Mouse (Mus musculus) ovary, adult 2 months (tissue): ENCODE data around the gene Zc3h18. TPM values are rescaled to one million over a fixed set of nuclear protein-coding genes. Genes with fewer than 3 reads are reported as not detected.

Source experiments
- polyA plus RNA-seq: library from polyadenylated mRNA; depleted of rRNA; stranded (reverse); fragments of >200 nt; gene quantifications from 2 replicates; pipeline ENCODE4 v1.2.3, GENCODE M21; 2012; rRNA removed

Zc3h18 gene
- polyA plus RNA-seq = 33.7 and 44.0 TPM in 2 replicates

DNA sequence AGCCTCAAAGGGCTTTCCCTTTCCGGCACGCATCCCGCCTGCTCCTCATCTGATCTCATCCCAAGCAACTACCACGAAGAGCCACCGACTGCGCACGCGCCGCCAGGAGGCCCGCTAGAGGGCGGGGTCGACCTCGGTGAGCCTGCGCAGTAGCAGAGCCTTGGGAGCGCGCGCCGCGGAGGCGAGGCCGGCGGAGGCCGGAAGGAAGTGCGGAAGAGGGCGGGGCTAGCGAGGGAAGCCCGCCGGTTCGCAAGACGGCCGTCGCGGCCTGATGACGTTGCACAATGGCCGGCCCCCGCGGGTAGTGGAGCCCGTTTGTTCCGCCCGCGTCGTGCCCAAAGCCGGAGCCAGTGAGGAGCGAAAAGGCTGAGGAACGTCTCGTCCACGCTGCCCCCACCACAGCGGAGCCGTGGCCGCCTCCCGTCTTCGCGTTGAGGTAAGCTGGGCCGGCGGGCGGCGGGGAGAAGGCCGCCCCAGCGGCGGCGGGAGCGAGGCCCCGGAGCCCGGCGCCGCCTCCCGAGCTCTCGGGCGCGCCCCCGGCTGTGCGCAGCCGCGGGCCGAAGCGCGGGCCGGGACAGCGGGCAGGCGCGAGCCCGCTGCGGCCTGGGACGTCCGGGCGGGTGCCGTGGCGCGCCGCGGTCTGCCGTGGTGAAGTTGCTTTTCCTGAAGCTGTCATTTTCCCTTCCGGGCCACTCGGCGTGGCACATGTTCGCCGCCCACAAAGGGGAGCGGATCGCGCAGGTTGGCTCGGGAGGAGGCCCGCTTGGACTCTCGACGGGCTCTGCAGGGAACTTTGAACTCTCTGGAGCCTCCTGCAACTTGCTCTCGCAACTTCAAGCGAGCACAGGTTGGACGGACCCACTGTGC is at the start of gene Zc3h18:
Gene Zc3h18 (plus strand): TSS at position 245 of the 867 bp plus-strand sequence.

DNA sequence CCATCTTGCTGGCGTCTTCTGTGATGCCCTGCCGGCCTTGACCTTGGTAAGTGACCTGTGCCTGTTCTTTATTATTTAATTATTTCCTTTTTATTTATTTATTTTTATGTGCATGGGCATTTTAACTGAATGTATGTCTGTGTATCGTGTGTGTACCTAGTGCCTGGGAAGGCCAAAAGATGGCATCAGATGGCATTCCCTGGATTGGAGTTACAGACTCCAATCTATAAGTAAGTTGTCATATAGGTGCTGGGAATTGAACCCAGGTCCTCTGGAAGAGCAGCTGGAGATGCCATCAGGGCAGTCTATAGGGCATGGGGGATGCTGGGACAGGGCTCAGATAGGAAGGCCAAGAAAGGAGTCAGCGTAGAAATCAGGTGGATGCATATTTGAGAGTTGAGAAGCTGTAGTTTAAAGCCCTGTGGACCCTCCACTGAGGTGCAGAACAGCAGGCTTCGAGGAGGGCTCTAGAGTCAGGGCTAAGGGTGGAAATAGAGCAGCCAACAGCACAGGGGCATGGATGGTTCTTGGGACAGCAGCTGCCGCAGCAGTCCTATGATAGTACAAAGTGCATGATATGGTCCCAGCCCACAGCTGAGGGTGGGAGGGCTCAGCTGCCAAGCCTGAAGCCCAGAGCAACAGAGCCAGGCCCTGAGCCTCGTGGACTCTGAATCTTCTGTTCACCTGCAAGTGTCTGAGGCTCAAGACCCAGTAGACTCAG is 15.6 kb upstream of the Zc3h18 start, which contains the start of gene Trhr2:
Gene Trhr2 (minus strand): TSS at position 51 of the 721 bp plus-strand sequence.

DNA sequence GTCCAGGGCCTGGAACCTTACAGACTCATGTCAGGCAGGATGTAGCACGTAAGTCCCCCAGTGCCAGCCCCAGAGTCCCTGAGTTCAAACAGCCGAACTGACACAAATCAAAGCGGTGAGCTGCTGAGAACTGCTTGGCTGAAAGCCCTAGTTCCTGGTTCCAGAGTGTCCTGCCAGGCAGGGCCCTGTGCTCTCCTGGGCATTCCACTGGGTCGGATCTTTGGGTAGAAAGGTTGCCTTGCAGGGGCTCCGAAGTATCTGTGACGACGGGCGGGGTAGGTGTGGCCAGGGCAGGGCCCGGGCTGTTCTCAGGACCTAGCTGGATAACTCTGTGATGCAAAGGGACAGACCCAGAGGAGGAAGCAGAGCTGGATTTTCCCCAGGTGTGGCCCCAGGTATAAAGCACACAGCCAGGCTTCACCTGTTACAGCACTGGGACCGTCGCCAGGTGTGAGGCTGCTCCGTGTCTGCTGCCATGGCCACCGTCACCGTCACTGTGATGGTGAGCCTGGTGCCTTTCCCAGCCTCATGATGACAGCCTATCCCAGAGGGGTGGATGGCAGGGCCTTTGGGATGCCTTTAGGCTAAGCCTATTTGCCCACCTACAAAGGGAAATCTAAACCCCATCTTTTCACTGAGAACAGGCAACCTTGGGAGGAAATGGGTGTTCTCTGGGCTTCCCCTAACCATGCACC is 45.1 kb downstream of the Zc3h18 start, which contains the start of gene Il17c:
Gene Il17c (plus strand): TSS at position 645 of the 695 bp plus-strand sequence.

DNA sequence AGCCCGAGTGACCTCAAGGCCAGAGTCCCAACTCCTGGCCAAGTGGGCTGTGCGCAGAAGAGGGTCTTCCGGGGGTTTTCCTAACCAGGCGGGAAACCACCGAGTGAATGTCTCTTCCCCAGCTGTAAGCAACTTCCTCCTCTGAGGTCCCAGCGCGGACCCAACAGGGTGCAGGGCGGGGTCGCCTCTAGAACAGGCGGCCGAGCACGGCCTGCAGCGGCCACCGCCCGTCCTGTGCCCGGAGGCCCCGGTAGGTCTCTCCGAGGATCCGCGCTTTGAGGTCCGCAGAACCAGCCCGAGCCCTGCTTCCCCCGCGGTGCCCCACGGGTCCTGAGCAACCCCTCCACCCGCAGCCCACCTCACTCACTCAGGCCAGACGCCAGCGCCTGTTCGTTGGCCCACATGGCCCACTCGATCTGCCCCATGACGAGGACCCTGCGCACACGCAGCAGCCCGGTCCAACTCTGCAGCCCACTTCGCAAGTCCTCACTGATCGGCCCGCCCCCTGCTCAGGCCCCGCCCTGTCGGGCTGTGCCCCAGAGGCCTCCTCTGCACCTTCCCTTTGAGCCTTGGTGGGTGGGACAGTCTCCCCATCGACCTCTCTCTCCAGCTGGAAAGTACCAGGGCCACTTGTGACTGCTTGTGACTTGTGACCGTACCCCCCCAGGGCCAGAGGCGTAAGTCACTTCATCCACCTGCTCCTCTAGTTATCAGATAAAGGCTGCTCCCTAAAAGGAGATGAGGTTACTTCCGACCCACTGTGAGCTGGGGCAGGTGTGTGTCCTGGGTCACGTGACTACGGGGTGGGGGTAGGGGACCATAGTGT is 56.2 kb downstream of the Zc3h18 start, which contains the start of gene Cyba:
Gene Cyba (minus strand): TSS at position 488 of the 826 bp plus-strand sequence.

DNA sequence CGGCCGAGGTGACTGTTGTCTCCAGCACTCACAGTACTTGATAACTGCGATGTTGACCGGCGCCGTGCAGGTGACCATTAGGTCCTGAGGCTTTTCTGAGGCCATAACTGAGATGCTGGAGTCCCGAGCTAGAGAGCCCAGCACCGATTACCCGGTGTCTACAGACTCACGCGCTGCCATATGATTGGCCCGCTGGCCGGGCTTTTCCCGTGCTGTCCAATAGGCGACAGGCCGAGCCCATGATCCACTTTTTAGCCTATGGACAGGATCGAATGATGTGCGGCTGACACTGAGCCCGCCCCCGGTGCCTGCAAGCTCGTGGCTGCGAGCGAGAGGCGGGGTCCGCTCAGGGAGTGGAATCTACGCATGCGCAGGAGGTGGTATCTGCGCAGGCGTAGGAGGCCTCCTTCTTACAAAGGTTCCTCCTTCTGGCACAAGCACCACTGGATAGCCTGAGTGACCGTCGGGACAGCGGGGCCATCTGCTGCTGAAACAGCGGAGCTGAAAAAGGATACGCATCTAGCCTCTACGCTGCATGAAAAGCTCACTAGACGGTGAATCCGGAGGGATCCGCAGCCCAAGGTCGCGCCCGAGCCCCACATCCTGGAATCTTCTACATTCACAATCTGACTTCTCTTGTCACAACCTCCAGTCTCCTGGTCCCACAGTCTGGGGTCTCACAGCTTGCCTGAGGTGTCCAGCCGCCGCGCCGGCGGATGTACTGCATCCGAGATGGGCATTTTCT is 67.0 kb downstream of the Zc3h18 start, which contains the start of gene Mvd:
Gene Mvd (minus strand): TSS at position 161 of the 745 bp plus-strand sequence.

DNA sequence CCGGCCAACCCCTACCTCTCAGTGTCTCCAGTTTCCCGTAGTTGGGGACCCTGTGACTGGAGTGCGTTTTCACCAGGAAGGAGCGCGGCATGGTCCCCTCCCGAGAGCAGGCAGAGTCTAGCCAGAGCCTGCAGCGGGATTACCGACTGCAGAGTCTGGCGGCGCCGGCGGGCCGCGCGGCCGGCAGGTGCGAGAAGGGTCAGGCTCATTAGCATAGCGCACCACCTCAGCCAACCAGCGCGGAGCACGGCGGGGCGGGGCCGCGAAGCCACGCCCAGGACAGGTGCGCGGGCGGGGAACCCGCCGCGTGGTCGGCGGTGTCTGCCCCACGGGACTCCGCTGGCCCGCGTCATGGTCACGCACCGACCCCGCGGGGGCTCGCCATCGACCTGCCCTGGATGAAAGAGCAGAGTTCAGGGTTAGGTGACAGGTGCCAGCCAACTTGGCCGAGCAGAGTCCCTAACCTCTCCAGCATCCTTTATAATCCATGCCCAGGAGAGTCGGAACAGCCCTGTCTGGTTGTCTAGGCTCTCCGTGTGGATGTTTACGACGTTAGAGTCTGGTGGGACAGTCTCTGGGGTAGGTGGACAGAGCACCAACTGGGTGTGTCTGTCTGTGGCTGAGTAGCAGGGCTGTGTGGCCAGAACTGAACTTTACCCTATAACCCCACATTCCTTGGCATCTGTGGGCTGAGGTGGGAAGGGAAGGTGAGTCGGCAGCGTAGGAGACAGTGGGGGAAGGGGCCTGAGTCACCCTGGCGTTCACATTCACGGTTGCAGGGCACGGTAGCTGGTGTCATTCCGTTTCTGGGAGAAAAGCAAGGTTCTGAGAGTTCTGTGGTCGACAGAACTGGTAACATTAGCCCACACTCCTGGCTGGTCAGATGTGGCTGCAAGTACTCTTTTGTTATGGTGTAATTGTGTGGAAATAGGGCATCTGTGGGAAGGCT is 84.4 kb downstream of the Zc3h18 start, which contains the start of gene Snai3:
Gene Snai3 (minus strand): TSS at position 210 of the 949 bp plus-strand sequence.

Other genes starting within 250 kb of the Zc3h18 start
- 49.4 and 63.9 TPM in 2 replicates for gene Zfpm1, start 94.5 kb upstream of the Zc3h18 start, polyA plus RNA-seq
- not detected in 2 replicates for gene Trhr2, start 15.9 kb upstream of the Zc3h18 start, polyA plus RNA-seq
- 1.2 and 1.3 TPM in 2 replicates for gene Il17c, start 45.4 kb downstream of the Zc3h18 start, polyA plus RNA-seq
- 180 and 243 TPM in 2 replicates for gene Cyba, start 56.3 kb downstream of the Zc3h18 start, polyA plus RNA-seq
- gene Mvd, start 66.8 kb downstream of the Zc3h18 start, polyA plus RNA-seq = 43.0 and 48.2 TPM in 2 replicates
- 4.7 and 8.2 TPM in 2 replicates for gene Snai3, start 84.1 kb downstream of the Zc3h18 start, polyA plus RNA-seq
- 129 and 146 TPM in 2 replicates for gene Rnf166, start 99.5 kb downstream of the Zc3h18 start, polyA plus RNA-seq
- gene Ctu2, start 99.5 kb downstream of the Zc3h18 start, polyA plus RNA-seq = 68.6 and 81.8 TPM in 2 replicates
- 187 and 204 TPM in 2 replicates for gene Piezo1, start 174.7 kb downstream of the Zc3h18 start, polyA plus RNA-seq
- 45.8 and 56.9 TPM in 2 replicates for gene Cdt1, start 191.4 kb downstream of the Zc3h18 start, polyA plus RNA-seq
- 194 and 225 TPM in 2 replicates for gene Aprt, start 200.3 kb downstream of the Zc3h18 start, polyA plus RNA-seq
- gene Galns, start 234.9 kb downstream of the Zc3h18 start, polyA plus RNA-seq = 15.6 and 16.8 TPM in 2 replicates
- gene Trappc2l, start 235.0 kb downstream of the Zc3h18 start, polyA plus RNA-seq = 143 and 218 TPM in 2 replicates
- gene Pabpn1l, start 246.1 kb downstream of the Zc3h18 start, polyA plus RNA-seq = 3.2 and 5.0 TPM in 2 replicates